Mouse (Mus musculus): Measurements from ENCODE around the gene Hist1h3f.
"Not testable (repeated sequence)": the region's sequence is repeated elsewhere in the genome, so short reads cannot be mapped to it uniquely, and the experiment has no call there.

DNA sequence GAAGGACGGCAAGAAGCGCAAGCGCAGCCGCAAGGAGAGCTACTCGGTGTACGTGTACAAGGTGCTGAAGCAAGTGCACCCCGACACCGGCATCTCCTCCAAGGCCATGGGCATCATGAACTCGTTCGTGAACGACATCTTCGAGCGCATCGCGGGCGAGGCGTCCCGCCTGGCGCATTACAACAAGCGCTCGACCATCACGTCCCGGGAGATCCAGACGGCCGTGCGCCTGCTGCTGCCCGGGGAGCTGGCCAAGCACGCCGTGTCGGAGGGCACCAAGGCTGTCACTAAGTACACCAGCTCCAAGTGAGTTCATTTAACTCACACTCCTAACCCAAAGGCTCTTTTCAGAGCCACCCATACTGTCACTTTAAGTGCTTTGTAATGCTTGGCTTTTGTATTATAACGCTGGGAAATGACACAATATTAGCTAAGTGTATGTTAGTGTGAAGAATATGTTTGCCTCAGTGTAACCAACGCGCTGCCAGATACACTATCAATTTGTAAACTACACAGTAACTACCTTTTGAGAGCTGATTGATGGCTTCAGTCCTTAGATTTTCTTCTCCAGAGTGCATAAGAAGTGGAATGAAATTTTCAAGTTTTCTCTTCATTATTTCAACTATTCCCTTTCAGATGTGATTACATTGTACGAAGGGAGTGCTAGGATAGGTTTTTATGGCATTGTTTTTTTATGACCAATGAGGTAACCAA, 27.8 kb downstream of the Hist1h3f start:
- peak; percentile 98; the same call in 1 of the 2 replicates for TF ChIP-seq POLR2A (IDR thresholded peaks at IDR 0.05; ENCODE audit: borderline replicate concordance, control insufficient read depth, low read depth, low read length)
- not testable (repeated sequence) for TF ChIP-seq CTCF (IDR thresholded peaks at IDR 0.05; ENCODE audit: control insufficient read depth, insufficient read depth, low read length)
